Mouse (Mus musculus) layer of hippocampus, adult 11-12 months (tissue): ENCODE results near the gene Rhog.
"Not testable (repeated sequence)": the region's sequence is repeated elsewhere in the genome, so short reads cannot be mapped to it uniquely, and the experiment has no call there.

ENCODE experiments used
- DNase-seq: peaks from one replicate; pipeline ENCODE4 v3.0.0; 2022; ENCODE audit warnings: low spot score

Gene Rhog

DNA sequence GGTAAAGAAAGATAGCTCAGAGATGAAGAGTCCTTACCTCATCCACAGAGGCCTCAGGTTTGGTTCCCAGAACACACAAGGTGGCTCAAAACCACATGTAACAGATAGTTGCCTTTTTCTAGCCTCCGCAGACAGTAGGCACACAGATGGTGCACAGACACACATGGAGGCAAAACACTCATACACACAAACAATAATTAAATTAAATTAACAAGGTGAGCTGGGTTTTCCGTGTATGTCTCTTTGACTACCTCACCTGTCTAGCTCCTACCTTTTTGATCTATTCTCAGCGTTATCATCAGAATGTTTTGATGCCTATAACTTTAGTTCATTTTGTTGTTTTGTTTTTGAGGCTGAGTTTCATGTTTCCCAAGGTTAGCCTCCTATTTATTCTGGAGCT, at the start of gene Rhog:
Gene Rhog, minus strand, starts transcription at position 101 of the 400 bp plus-strand sequence.
- no peak for DNase-seq

DNA sequence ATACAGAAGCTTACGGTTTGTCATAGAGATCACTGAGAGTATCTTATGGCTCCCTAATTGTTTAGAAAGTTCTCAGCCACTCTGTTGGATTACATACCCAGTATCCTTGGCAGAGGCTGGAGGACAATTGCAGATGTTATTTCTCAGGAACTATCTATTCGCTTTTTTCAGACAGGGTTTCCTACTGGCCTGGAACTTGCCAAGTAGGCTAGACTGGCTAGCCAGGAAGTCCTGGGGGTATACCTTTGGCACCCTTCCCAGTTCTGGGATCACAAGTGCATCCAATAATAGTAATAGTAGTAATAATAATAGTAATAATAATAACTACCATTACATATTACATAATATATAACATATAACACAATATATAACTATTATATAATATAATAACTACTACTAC, 49.7 kb upstream of the Rhog start:
- DNase-seq = no peak

DNA sequence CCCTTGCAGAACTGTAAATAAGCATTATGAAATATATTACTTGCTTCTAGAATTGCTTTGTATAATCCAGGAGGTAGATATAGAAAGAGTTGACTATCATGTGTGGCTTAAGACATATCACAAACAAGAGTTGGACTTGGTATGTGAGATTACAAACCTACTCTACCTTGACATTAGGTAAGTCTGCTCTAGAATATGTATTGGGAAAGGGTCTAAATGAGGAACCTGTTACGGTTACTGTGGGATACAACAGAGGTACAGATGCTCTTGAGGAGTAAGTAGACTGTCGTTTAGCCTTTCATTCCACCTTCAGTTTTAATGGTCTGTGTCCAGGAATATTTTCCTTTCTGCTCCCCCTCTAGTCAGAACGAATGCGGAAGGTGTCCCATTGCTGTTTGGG, 46.6 kb upstream of the Rhog start:
- DNase-seq = no peak

DNA sequence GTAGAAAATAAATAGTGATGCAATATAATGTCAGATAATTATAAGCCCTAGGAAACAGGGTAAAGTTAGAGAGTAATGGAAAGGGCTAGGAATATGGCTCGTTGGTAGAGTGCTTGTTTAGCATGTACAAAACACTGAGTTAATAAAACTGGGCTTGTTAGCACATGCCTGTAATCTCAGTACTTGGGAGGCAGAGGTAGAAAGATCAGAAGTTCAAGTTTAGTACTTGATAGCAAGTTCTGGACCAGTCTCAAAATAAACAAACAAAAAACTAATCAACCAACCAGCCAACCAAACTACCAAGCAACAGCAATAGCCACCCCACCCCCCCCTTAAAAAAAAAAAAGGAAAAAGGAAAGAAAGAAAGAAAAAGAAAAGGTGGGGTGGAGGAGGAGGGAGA, 44.9 kb upstream of the Rhog start:
- DNase-seq = no peak

GRCm38 (mm10) chr7:102293234-102293633, 37.4 kb upstream of the Rhog start:
- DNase-seq = no peak

DNA sequence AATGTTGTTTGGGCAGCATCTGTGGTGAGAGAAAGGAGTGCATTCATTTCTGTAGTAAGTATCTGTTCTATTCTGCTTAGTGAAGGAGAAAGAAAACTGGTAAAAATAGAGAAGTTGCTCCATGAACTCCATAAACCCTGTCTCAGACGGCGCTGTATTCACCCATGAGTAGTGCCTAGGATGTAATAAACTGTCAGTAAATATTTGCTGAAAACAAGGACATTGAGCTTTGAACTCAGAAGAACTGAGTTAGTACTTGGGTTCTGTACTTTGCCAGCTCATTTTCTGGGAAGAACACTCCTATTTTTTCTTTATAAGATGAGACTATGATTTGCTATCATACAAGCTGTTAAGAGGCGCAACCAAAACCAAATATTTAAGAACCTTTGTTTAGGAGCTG, 36.4 kb upstream of the Rhog start:
- no peak for DNase-seq

GRCm38 (mm10) chr7:102289466-102289865, 33.6 kb upstream of the Rhog start:
- no peak for DNase-seq

GRCm38 (mm10) chr7:102282261-102282660, 26.4 kb upstream of the Rhog start:
- no peak for DNase-seq

DNA sequence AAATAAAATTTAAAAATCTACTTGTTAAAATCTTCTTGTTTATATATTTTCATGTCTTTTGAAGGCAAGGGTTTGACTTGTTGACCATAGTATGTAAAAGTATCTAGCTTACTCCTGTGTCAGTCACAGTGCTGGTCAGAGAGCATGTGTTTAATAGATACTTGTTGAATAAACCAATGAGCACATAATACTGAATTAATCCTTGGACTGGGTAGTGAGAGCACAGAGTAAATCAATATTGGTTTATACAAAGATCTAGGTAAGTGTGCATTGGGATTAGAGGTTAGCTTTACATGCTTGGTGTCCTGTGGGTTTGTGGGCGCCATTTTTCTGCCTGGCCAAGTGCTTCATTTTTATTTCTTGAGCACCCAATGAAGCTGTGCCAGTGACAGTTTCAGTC, 25.5 kb upstream of the Rhog start:
- no peak for DNase-seq

- no peak for DNase-seq
Measured at GRCm38 (mm10) chr7:102272422-102272948, 16.6 kb upstream of the Rhog start.

GRCm38 (mm10) chr7:102268395-102268748, 12.5 kb upstream of the Rhog start:
- no peak for DNase-seq

GRCm38 (mm10) chr7:102267601-102268394, 11.9 kb upstream of the Rhog start, which contains the start of gene Stim1:
Gene Stim1, plus strand, starts transcription at chr7:102267806.
- peak; percentile 51 for DNase-seq

- DNase-seq = peak; percentile 95
Measured at GRCm38 (mm10) chr7:102267113-102267579, 11.3 kb upstream of the Rhog start.

DNA sequence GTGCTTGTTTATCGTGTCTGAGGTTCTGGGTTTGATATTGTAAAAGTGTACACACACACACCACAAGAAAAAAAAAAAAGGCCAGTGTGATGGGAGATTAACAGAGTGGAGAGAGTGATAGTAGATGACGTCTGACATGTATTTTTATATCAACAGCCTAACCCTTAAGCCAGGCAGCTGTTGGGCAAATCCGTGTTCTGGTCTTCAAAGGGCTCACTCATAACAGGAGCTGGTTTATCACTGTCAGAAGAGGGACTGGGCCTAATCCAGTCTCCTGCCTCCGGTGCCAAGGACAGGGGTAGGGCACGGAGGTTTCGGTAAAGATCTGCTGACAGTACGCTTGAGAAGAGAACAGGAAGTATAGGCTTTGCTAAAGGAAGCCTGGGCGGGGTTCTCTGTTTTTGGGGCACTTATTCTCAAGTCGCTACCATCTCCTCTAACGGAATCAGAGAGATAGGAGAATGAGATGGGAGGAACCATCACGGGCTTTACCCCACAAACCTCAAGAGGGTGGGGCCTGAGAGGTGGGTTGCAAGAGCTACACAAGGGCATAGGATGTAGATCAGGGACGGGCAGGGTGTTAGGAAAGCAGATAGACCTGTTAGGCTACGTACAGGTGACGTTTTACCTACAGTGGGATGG, 10.7 kb upstream of the Rhog start:
- no peak for DNase-seq

DNA sequence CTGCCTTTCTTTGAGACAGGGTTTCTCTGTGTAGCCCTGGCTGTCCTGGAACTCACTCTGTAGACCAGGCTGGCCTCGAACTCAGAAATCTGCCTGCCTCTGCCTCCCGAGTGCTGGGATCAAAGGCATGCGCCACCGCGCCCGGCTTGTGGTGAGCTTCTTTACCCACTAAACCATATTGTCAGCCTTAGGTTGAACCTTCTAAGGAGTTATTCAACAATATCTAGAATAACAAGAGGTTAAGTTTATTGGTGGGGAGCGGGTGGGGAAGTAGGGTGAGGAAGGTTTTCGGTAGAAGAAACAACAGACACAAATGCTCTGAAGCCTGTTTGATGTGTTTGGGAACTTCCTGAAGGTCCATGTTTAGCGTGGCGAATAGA, 10.2 kb upstream of the Rhog start:
- not testable (repeated sequence) for DNase-seq

- no peak for DNase-seq
Measured at GRCm38 (mm10) chr7:102263020-102263419, 7.2 kb upstream of the Rhog start.

- DNase-seq = no peak
Measured at GRCm38 (mm10) chr7:102260518-102260917, 4.7 kb upstream of the Rhog start.

DNA sequence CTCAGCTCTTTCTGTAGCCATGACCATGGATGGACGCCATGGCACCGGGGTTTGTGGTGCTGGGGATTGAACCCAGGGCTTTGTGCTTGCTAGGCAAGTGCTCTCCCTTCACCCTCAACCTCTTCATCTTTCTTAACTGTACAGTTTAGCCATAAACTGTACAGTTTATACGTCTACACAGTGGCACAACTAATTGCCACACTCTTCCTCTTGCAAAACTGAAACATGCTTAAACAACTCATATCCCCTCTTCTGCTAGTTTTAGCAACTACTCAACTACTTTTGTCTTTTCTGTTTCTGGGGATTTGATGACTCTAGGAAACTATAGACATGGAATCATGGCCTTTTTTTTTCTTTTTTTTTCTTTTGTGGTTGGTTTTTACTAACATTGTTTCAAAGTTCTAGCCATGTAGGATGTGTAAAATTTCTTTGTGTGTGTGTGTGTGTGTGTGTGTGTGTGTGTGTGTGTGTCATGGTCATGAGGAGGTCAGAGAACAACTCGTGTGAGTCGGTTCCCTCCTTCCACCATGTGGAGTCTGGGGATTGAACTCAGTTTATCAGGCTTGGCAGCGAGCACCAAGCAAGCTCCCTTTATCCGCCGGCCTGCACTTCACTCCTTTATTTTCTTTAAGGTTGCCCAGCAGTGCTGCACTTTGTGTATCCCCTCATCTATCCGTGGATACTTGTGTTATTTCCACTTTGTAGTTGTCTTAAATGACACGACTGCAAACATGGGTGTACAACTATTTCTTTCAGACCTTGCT, 4.0 kb upstream of the Rhog start:
- no peak for DNase-seq

DNA sequence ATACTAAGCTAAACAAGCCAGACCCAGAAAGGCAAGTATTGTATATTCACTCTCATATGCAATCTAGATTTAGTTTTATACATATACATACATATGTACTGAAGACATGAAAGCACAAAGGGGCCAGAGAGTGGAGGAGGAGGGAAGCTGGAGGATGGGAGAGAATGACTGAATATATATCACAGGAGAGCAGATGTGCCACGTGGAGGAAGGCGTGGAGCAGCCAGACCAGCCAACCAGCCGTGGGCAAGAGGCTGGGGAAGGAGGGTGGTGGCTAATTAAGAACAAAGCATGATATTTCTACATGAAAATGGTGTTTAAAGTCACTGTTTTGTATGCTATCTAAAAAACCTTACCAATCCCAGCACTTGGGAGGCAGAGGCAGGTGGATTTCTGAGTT, 2.9 kb upstream of the Rhog start:
- DNase-seq = no peak

DNA sequence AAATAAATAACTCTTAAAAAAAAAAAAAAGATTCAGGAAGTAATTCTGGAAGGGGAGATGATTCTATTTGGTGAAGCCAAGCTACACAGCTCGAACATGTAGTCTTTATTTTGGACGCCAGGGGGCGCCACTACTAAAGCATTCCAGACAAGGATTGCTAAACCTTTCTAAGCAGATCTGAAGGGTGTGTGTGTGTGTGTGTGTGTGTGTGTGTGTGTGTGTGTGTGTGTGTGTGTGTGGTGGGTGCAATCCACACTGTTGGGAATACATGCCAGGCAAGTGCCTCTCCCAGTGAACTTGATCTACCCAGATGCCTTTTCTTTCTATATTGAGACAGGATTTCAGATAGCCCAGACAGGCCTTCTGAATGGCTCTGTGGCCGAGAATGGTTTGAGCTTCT, 2.3 kb upstream of the Rhog start:
- DNase-seq = peak; percentile 87

- no peak for DNase-seq
Measured at GRCm38 (mm10) chr7:102256636-102257035, 782 bp upstream of the Rhog start.

DNA sequence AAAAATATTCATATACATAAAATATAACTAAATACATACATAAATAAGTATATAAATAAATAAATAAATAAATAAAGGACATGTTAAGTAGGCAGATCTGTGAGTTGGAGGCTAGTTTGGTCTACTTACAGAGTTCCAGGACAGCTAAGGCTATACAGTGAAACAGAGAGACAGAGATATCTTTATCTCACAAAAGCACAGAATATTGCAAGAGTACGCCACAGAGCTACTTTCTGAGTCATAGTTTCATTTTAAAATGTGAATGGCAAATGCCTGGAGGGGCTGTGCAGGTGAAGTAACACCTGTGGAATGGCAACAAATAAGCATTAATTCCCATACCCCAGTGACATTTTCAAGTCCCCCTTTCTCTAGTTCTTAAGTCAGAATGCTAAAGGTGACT, 2.2 kb downstream of the Rhog start:
- DNase-seq = no peak
